Mouse (Mus musculus): ENCODE measurements around the gene Ngrn.

DNA sequence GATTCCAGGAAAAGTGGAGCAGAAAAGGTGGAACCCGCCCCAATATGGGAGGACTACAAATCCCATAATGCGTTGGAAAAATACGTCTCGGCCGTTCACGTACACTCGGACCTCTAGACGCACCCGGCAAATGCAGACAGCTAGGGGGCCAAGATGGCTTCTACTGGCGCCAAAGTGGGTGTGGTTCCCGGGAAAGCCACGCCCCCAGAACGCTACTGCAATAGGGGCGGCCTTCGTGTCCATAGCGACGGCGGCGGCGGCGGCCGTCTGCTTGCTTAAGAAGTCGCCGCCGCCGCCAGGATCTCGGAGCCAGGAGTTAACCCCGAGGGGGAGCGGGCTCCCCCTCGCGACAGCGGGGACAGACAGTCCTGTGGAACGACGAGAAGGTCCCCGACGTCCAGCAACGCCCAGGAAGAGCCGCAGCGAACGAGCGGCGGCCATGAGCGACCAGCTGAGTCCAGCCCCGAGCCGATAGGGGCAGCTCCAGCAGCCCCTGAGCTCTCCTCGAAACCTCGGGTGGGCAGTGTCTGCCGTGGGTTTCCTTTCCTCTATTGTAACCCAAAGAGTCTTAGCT, 14.8 kb upstream of the Ngrn start, which contains the start of gene Ttll13:
- TF ChIP-seq POLR2A (IDR thresholded peaks at IDR 0.05; ENCODE audit: borderline replicate concordance, insufficient read depth, low read length) (peak; percentile 51; the same call in 1 of the 2 replicates), CTCF (IDR thresholded peaks at IDR 0.05; ENCODE audit: borderline replicate concordance, insufficient read depth, low read depth, low read length) (no peak)

Measured in cerebellum, adult 2 months (tissue).